Mouse (Mus musculus): ENCODE measurements around the gene Troap.
A peak's percentile ranks its signal among the peaks of the same experiment; 100 is the strongest.

DNA sequence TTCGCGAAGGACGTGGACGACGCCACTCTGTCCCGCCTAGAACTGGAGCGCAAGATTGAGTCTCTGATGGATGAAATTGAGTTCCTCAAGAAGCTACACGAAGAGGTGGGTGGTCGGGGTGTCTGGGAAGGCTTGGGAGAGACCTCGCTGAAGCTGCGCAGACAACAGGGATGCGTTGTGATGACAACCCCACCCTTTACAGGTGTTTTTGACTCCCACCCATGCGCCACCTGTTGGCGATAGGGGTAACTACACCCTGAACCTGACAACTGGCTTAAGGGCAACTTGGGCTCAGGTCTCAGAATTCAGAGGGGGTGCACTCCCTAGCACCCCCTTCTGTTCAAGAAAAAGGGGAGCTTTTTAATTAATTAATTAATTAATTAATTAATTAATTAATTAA lies 18.0 kb upstream of the Troap start:
- peak; percentile 74 for TF ChIP-seq CTCF (IDR thresholded peaks at IDR 0.05)
- TF ChIP-seq EP300 (IDR thresholded peaks at IDR 0.05): no peak

All from lung, postnatal 0 days (tissue).